Mouse (Mus musculus) heart, adult 2 months (tissue): ENCODE data around the gene Gm10277.

Experiments
- CTCF ChIP-seq: fragments of 200-600 bp; IDR thresholded peaks from 2 replicates; pipeline ENCODE4 v1.8.1; 2022; ENCODE audit warnings: antibody characterized with exemption, mild to moderate bottlenecking, moderate library complexity
- EP300 ChIP-seq: fragments of 200-500 bp; IDR thresholded peaks from 2 replicates; pipeline ENCODE4 v1.6.1; 2011; ENCODE audit warnings: low read depth, low read length, control low read depth; ENCODE audit not compliant: insufficient read depth
- POLR2A ChIP-seq: fragments of 200-500 bp; IDR thresholded peaks from 2 replicates; pipeline ENCODE4 v1.6.1; 2011; ENCODE audit warnings: mild to moderate bottlenecking, low read depth, low read length, control low read depth; ENCODE audit not compliant: insufficient read depth

DNA sequence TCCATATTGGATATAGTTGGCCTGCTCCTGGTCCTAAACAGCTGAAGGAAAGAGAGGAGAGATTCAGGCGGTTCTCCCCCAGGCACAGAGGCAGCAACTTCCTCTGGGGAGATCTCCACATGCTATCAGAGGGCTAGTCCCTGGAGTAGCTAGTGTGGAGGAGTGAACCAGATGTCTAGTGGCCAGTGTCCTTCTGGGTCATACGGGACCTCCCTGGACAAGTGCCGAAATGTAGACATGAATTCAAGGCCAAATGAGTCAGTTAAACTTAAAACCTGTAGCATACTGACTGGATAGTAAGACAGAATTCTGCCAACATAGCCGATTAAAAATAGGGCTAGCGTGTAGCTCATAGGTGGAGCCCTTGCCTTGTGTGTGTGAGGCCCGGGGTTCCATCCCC is 19.3 kb upstream of the Gm10277 start:
- TF ChIP-seq POLR2A (no peak), EP300 (no peak), CTCF (no peak)
